Mouse (Mus musculus) brown adipose tissue, adult 24 weeks (tissue): ENCODE measurements around the gene Zfp202. TPM values are rescaled to one million over a fixed set of nuclear protein-coding genes. Genes with fewer than 3 reads are reported as not detected.

Experiments used
- polyA plus RNA-seq: library from polyadenylated mRNA; stranded (reverse); fragments of >200 nt; gene quantifications from 2 replicates; pipeline ENCODE4 v1.2.4, GENCODE M21; 2012; ENCODE audit not compliant: missing spikeins, insufficient read depth, insufficient read length

Zfp202 gene
- polyA plus RNA-seq, 1 experiment, result 0.95 TPM

Other genes with a start within 250 kb of the Zfp202 start
- gene Olfr975, start 240.3 kb upstream of the Zfp202 start, polyA plus RNA-seq, result not detected in 2 replicates
- not detected in 2 replicates for gene Olfr976, start 231.2 kb upstream of the Zfp202 start, polyA plus RNA-seq
- gene Olfr978, start 200.2 kb upstream of the Zfp202 start, polyA plus RNA-seq, result not detected in 2 replicates
- not detected in 2 replicates for gene Olfr979, start 188.9 kb upstream of the Zfp202 start, polyA plus RNA-seq
- gene Olfr980, start 182.7 kb upstream of the Zfp202 start, polyA plus RNA-seq, result not detected in 2 replicates
- not detected in 2 replicates for gene Olfr981, start 170.9 kb upstream of the Zfp202 start, polyA plus RNA-seq
- gene Olfr982, start 118.5 kb upstream of the Zfp202 start, polyA plus RNA-seq, result not detected in 2 replicates
- not detected in 2 replicates for gene Olfr983, start 98.7 kb upstream of the Zfp202 start, polyA plus RNA-seq
- gene Olfr984, start 78.1 kb upstream of the Zfp202 start, polyA plus RNA-seq, result not detected in 2 replicates
- gene Olfr985, start 62.1 kb upstream of the Zfp202 start, polyA plus RNA-seq, result not detected in 2 replicates
- not detected in 2 replicates for gene Tmem225, start 44.2 kb upstream of the Zfp202 start, polyA plus RNA-seq
- not detected in 2 replicates for gene Olfr986, start 11.4 kb upstream of the Zfp202 start, polyA plus RNA-seq
- 0.38 TPM in 1 of 2 replicates, not detected in the other for gene Scn3b, start 76.9 kb downstream of the Zfp202 start, polyA plus RNA-seq